Mouse (Mus musculus): ENCODE measurements around the gene Slc43a3. TPM values are rescaled to one million over a fixed set of nuclear protein-coding genes. Genes with fewer than 3 reads are reported as not detected.

Gene Slc43a3
- total RNA-seq, 1 experiment: 13.8 TPM

DNA sequence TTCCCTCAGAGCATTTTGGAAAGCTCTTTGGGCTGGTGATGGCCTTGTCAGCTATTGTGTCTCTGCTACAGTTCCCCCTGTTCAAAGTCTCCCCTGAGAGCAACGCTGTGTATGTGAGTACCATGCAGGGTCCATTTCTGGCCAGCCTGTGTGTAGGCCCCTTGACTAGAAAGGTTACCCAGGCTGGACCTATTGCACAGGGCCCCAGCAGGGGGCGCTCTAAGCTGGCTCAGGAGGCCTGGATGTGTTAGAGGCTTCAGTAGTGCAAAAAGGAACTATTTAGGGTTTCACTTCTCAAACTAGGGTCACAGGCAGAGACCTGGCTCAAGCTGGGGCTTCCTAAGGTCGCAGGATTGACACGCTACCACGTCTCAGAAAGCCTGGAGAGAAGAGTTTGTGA is 19.9 kb downstream of the Slc43a3 start:
- TF ChIP-seq CHD2 (IDR thresholded peaks at IDR 0.05; ENCODE audit: low read depth, low read length): no peak
- TF ChIP-seq HCFC1 (IDR thresholded peaks at IDR 0.05; ENCODE audit: borderline replicate concordance, insufficient read depth, low read length): no peak
- TF ChIP-seq ZNF384 (IDR thresholded peaks at IDR 0.05; ENCODE audit: low read depth, low read length): no peak
- Histone ChIP-seq H3K27ac (ENCODE audit: insufficient read depth, low read depth, low read length, poor library complexity, severe bottlenecking) (no peak overlapping the region), H3K4me3 (ENCODE audit: insufficient read depth in 1 of 2, low read depth in 1 of 2, low read length in 2 of 2, poor library complexity in 1 of 2, severe bottlenecking in 1 of 2) (no peak overlapping the region), H3K4me1 (ENCODE audit: control insufficient read depth in 2 of 2, insufficient read depth in 2 of 2, low read length in 2 of 2, poor library complexity in 1 of 2) (no peaks in the 10 kb centered on the region), H3K36me3 (ENCODE audit: control insufficient read depth, insufficient read depth, low read length, poor library complexity, severe bottlenecking) (no peaks in the 10 kb centered on the region; the same call in 1 of the 2 replicates), H3K9ac (ENCODE audit: insufficient read depth, low read depth, low read length, poor library complexity, severe bottlenecking) (no peak overlapping the region), H3K9me3 (ENCODE audit: control insufficient read depth, insufficient read depth, low read depth, low read length) (no peaks in the 10 kb centered on the region)
- in situ Hi-C loops (cut with MboI; ENCODE audit: low sequenced_read_pairs in 2 of 2, unreplicated experiment in 2 of 2): no loop called here
- peak; percentile 27 for DNase-seq (ENCODE audit: low read depth, low spot score)

DNA sequence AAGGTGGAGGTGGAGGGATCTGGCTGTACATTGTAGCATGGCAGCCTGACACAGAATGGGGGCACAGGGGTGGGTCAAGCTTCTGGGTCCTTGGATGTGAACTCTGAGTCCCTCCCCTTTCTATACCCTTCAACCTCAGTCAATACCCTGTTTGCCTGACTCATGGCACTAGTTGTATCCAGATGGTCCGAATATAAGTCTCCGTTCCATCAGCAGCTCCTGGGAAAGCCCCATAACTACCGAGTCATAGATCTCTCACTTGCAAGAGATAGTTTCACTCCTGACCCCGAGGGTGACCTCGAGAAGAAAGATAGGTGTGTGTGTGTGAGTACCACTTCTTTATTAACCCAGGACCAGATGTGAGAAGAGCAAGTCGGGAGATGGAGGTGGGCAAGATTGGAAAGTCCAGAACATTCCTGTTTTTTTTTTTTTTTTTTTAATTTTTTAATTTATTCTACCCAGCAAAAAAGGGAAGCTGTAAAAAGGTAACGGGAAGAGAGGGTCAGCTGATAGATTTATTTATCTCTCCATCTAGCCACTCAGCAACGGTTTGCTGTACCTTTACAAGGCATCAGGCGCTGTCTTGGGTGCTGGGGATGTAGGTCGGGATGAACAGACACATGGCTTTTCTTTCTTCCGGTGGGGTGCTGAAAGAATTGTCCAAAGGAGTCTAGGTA is 22.3 kb downstream of the Slc43a3 start:
- Histone ChIP-seq H3K27ac (ENCODE audit: insufficient read depth, low read depth, low read length, poor library complexity, severe bottlenecking) (no peak overlapping the region), H3K4me1 (ENCODE audit: control insufficient read depth in 2 of 2, insufficient read depth in 2 of 2, low read length in 2 of 2, poor library complexity in 1 of 2) (no peaks in the 10 kb centered on the region), H3K9me3 (ENCODE audit: control insufficient read depth, insufficient read depth, low read depth, low read length) (no peaks in the 10 kb centered on the region), H3K9ac (ENCODE audit: insufficient read depth, low read depth, low read length, poor library complexity, severe bottlenecking) (no peak overlapping the region), H3K4me3 (ENCODE audit: insufficient read depth in 1 of 2, low read depth in 1 of 2, low read length in 2 of 2, poor library complexity in 1 of 2, severe bottlenecking in 1 of 2) (no peak overlapping the region), H3K36me3 (ENCODE audit: control insufficient read depth, insufficient read depth, low read length, poor library complexity, severe bottlenecking) (no peaks in the 10 kb centered on the region; the same call in 1 of the 2 replicates)
- in situ Hi-C loops (cut with MboI; ENCODE audit: low sequenced_read_pairs in 2 of 2, unreplicated experiment in 2 of 2): no loop called here
- no peak for DNase-seq (ENCODE audit: low read depth, low spot score)
- no peak for TF ChIP-seq ZC3H11A (IDR thresholded peaks at IDR 0.05; ENCODE audit: borderline replicate concordance, low read depth, low read length)
- TF ChIP-seq HCFC1 (IDR thresholded peaks at IDR 0.05; ENCODE audit: borderline replicate concordance, insufficient read depth, low read length): no peak
- no peak for TF ChIP-seq CHD2 (IDR thresholded peaks at IDR 0.05; ENCODE audit: low read depth, low read length)
- TF ChIP-seq MAFK (IDR thresholded peaks at IDR 0.05; ENCODE audit: insufficient read depth, low read depth, low read length): no peak
- TF ChIP-seq ZNF384 (IDR thresholded peaks at IDR 0.05; ENCODE audit: low read depth, low read length): no peak

GRCm38 (mm10) chr2:84961300-84961699 is 24.9 kb downstream of the Slc43a3 start:
- no peak overlapping the region for H3K9ac ChIP-seq (ENCODE audit: insufficient read depth, low read depth, low read length, poor library complexity, severe bottlenecking)
- no peak for DNase-seq (ENCODE audit: low read depth, low spot score)
- H3K36me3 ChIP-seq (ENCODE audit: control insufficient read depth, insufficient read depth, low read length, poor library complexity, severe bottlenecking): no peaks in the 10 kb centered on the region
- H3K9me3 ChIP-seq (ENCODE audit: control insufficient read depth, insufficient read depth, low read depth, low read length): no peaks in the 10 kb centered on the region
- in situ Hi-C loops (cut with MboI; ENCODE audit: low sequenced_read_pairs in 2 of 2, unreplicated experiment in 2 of 2): no loop called here
- TF ChIP-seq HCFC1 (IDR thresholded peaks at IDR 0.05; ENCODE audit: borderline replicate concordance, insufficient read depth, low read length) (no peak), ZNF384 (IDR thresholded peaks at IDR 0.05; ENCODE audit: low read depth, low read length) (no peak), CHD2 (IDR thresholded peaks at IDR 0.05; ENCODE audit: low read depth, low read length) (no peak), MAFK (IDR thresholded peaks at IDR 0.05; ENCODE audit: insufficient read depth, low read depth, low read length) (no peak), ZC3H11A (IDR thresholded peaks at IDR 0.05; ENCODE audit: borderline replicate concordance, low read depth, low read length) (no peak)
- H3K4me3 ChIP-seq (ENCODE audit: insufficient read depth in 1 of 2, low read depth in 1 of 2, low read length in 2 of 2, poor library complexity in 1 of 2, severe bottlenecking in 1 of 2): no peak overlapping the region
- H3K4me1 ChIP-seq (ENCODE audit: control insufficient read depth in 2 of 2, insufficient read depth in 2 of 2, low read length in 2 of 2, poor library complexity in 1 of 2): no peaks in the 10 kb centered on the region
- no peak overlapping the region for H3K27ac ChIP-seq (ENCODE audit: insufficient read depth, low read depth, low read length, poor library complexity, severe bottlenecking)

DNA sequence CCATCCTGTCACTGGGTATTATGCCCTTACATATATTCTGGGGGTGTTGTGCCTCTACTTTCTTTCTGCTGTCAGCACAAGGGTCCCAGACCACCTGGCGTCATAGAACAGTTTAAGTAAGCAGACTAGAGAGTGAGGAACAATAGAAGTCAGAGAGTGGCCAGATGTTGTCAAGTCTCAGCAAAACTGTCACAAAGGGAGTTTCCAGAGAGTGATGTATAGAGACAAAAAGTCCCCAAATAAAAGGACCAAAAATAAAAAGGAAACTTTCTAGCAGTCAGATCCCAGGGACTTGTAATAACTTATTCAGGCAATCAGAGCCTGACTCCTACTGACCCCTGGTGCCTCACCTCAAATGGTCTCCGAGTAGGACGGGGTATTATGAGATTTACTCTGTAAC is 25.5 kb downstream of the Slc43a3 start:
- no peak for DNase-seq (ENCODE audit: low read depth, low spot score)
- Histone ChIP-seq H3K9me3 (ENCODE audit: control insufficient read depth, insufficient read depth, low read depth, low read length) (no peaks in the 10 kb centered on the region), H3K9ac (ENCODE audit: insufficient read depth, low read depth, low read length, poor library complexity, severe bottlenecking) (no peak overlapping the region), H3K4me1 (ENCODE audit: control insufficient read depth in 2 of 2, insufficient read depth in 2 of 2, low read length in 2 of 2, poor library complexity in 1 of 2) (no peaks in the 10 kb centered on the region), H3K36me3 (ENCODE audit: control insufficient read depth, insufficient read depth, low read length, poor library complexity, severe bottlenecking) (no peaks in the 10 kb centered on the region), H3K27ac (ENCODE audit: insufficient read depth, low read depth, low read length, poor library complexity, severe bottlenecking) (no peak overlapping the region), H3K4me3 (ENCODE audit: insufficient read depth in 1 of 2, low read depth in 1 of 2, low read length in 2 of 2, poor library complexity in 1 of 2, severe bottlenecking in 1 of 2) (no peak overlapping the region)
- in situ Hi-C loops (cut with MboI; ENCODE audit: low sequenced_read_pairs in 2 of 2, unreplicated experiment in 2 of 2): no loop called here
- no peak for TF ChIP-seq MAFK (IDR thresholded peaks at IDR 0.05; ENCODE audit: insufficient read depth, low read depth, low read length)
- TF ChIP-seq ZC3H11A (IDR thresholded peaks at IDR 0.05; ENCODE audit: borderline replicate concordance, low read depth, low read length): no peak
- no peak for TF ChIP-seq ZNF384 (IDR thresholded peaks at IDR 0.05; ENCODE audit: low read depth, low read length)
- no peak for TF ChIP-seq CHD2 (IDR thresholded peaks at IDR 0.05; ENCODE audit: low read depth, low read length)
- no peak for TF ChIP-seq HCFC1 (IDR thresholded peaks at IDR 0.05; ENCODE audit: borderline replicate concordance, insufficient read depth, low read length)

All from ES-E14 (cell line).